Mouse (Mus musculus): ENCODE data around the gene Smc5. TPM values are rescaled to one million over a fixed set of nuclear protein-coding genes. Genes with fewer than 3 reads are reported as not detected.

Smc5 gene
- polyA plus RNA-seq, 1 experiment from 2014 or later, result 51.1 TPM

- Histone ChIP-seq H3K9me3 (no peaks in the 10 kb centered on the region), H3K4me3 (no peak overlapping the region), H3K27me3 (ENCODE audit: poor library complexity, severe bottlenecking) (no peaks in the 10 kb centered on the region), H3K36me3 (replicated peaks) (no peaks in the 10 kb centered on the region), H3K4me1 (peaks cover 21% of the 10 kb centered on the region), H3K27ac (no peak overlapping the region)
- DNase-seq (ENCODE audit: extremely low spot score, low spot score), result no peak
- WGBS, result 16% methylated on average over 8 of the region's 8 CpGs
Observed at GRCm38 (mm10) chr19:23162387-23162809, 111.3 kb downstream of the Smc5 start.

DNA sequence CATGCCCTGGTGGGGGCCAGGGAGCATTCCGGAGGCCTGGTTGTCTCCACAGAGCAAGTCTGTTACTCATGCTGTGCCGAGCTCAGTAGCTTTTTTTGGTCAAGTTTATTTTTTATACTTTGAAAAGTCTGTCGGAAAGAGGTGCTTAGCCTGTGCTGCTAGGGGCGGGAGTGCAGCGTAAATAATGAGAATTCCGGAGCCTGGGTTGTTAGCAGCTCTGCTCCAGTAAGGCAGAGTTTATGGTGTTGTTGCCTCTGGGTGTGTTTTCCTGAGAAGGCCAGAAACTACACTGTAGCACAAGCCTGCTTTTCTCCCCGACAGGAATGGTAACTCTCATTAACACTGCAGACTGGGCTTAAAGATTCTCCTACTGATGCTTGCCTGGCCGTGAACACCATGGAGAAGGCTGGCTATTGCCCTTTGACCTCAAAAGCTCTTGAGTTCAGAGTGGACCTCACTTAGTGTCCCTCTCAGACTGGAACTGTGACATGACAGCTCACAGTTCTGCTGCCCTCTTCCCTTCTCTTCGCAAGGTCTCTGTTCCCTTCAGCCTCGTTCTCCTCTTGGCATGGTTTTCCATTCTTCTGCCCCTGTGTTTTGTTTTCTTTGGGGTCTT is 113.8 kb downstream of the Smc5 start:
- no peak overlapping the region for H3K27ac ChIP-seq
- H3K4me1 ChIP-seq, result peaks cover 21% of the 10 kb centered on the region
- DNase-seq (ENCODE audit: extremely low spot score, low spot score), result no peak
- H3K36me3 ChIP-seq (replicated peaks), result no peaks in the 10 kb centered on the region
- no peak overlapping the region for H3K4me3 ChIP-seq
- no peaks in the 10 kb centered on the region for H3K9me3 ChIP-seq
- 84% methylated on average over 10 of the region's 10 CpGs for WGBS
- H3K27me3 ChIP-seq (ENCODE audit: poor library complexity, severe bottlenecking), result no peaks in the 10 kb centered on the region

Other genes with a start within 250 kb of the Smc5 start
- 0.81 and 0.95 TPM in 2 replicates for gene Klf9, start 132.7 kb downstream of the Smc5 start, polyA plus RNA-seq (2016; fragmentation: Nextera tagmentation; extraction: Ambion mirVana)
- 0.56 and 0.86 TPM in 2 replicates for gene Mamdc2, start 174.5 kb upstream of the Smc5 start, polyA plus RNA-seq (2016; fragmentation: Nextera tagmentation; extraction: Ambion mirVana)